Mouse (Mus musculus): ENCODE measurements around the gene G6pc3. TPM values are rescaled to one million over a fixed set of nuclear protein-coding genes. Genes with fewer than 3 reads are reported as not detected.

The G6pc3 gene
- polyA plus RNA-seq, 1 experiment, result 26.5 TPM

- TF ChIP-seq CTCF (IDR thresholded peaks at IDR 0.05; ENCODE audit: control insufficient read depth, insufficient read depth, low read length) (no peak), POLR2A (IDR thresholded peaks at IDR 0.05; ENCODE audit: borderline replicate concordance, control insufficient read depth, low read depth, low read length) (no peak)
- 73% methylated on average over 3 of the region's 3 CpGs for WGBS
- Histone ChIP-seq H3K27ac (ENCODE audit: control insufficient read depth, insufficient read depth, low read depth, low read length, poor library complexity) (no peak overlapping the region), H3K4me3 (replicated peaks; ENCODE audit: control insufficient read depth, low read depth, low read length) (no peak overlapping the region), H3K4me1 (ENCODE audit: control insufficient read depth, insufficient read depth, low read length) (peaks cover 14% of the 10 kb centered on the region)
Measured at GRCm38 (mm10) chr11:102210185-102210584, 20.8 kb downstream of the G6pc3 start.

- TF ChIP-seq POLR2A (IDR thresholded peaks at IDR 0.05; ENCODE audit: borderline replicate concordance, control insufficient read depth, low read depth, low read length), result no peak
- TF ChIP-seq CTCF (IDR thresholded peaks at IDR 0.05; ENCODE audit: control insufficient read depth, insufficient read depth, low read length), result no peak
- 75% methylated on average over 5 of the region's 5 CpGs for WGBS
- peaks cover 14% of the 10 kb centered on the region for H3K4me1 ChIP-seq (ENCODE audit: control insufficient read depth, insufficient read depth, low read length)
- H3K4me3 ChIP-seq (replicated peaks; ENCODE audit: control insufficient read depth, low read depth, low read length), result no peak overlapping the region
- no peak overlapping the region for H3K27ac ChIP-seq (ENCODE audit: control insufficient read depth, insufficient read depth, low read depth, low read length, poor library complexity)
Measured at GRCm38 (mm10) chr11:102211011-102211410, 21.6 kb downstream of the G6pc3 start.

- H3K4me3 ChIP-seq (replicated peaks; ENCODE audit: control insufficient read depth, low read depth, low read length), result no peak overlapping the region
- peaks cover 14% of the 10 kb centered on the region for H3K4me1 ChIP-seq (ENCODE audit: control insufficient read depth, insufficient read depth, low read length)
- WGBS, result 89% methylated on average over 18 of the region's 18 CpGs
- H3K27ac ChIP-seq (ENCODE audit: control insufficient read depth, insufficient read depth, low read depth, low read length, poor library complexity), result no peak overlapping the region
- TF ChIP-seq CTCF (IDR thresholded peaks at IDR 0.05; ENCODE audit: control insufficient read depth, insufficient read depth, low read length), result no peak
- no peak for TF ChIP-seq POLR2A (IDR thresholded peaks at IDR 0.05; ENCODE audit: borderline replicate concordance, control insufficient read depth, low read depth, low read length)
Measured at GRCm38 (mm10) chr11:102211936-102212341, 22.5 kb downstream of the G6pc3 start.

GRCm38 (mm10) chr11:102214430-102215156 is 25.2 kb downstream of the G6pc3 start:
- Histone ChIP-seq H3K27ac (ENCODE audit: control insufficient read depth, insufficient read depth, low read depth, low read length, poor library complexity) (no peak overlapping the region; the same call in 1 of the 2 replicates), H3K4me1 (ENCODE audit: control insufficient read depth, insufficient read depth, low read length) (peaks cover 15% of the 10 kb centered on the region), H3K4me3 (replicated peaks; ENCODE audit: control insufficient read depth, low read depth, low read length) (no peak overlapping the region)
- TF ChIP-seq CTCF (IDR thresholded peaks at IDR 0.05; ENCODE audit: control insufficient read depth, insufficient read depth, low read length) (no peak), POLR2A (IDR thresholded peaks at IDR 0.05; ENCODE audit: borderline replicate concordance, control insufficient read depth, low read depth, low read length) (no peak)
- 60% methylated on average over 10 of the region's 10 CpGs for WGBS

- TF ChIP-seq CTCF (IDR thresholded peaks at IDR 0.05; ENCODE audit: control insufficient read depth, insufficient read depth, low read length) (no peak), POLR2A (IDR thresholded peaks at IDR 0.05; ENCODE audit: borderline replicate concordance, control insufficient read depth, low read depth, low read length) (no peak)
- peaks cover 10% of the 10 kb centered on the region for H3K4me1 ChIP-seq (ENCODE audit: control insufficient read depth, insufficient read depth, low read length)
- WGBS, result 84% methylated on average over 11 of the region's 11 CpGs
- no peak overlapping the region for H3K4me3 ChIP-seq (replicated peaks; ENCODE audit: control insufficient read depth, low read depth, low read length)
- peak overlapping the region; percentile 28 for H3K27ac ChIP-seq (ENCODE audit: control insufficient read depth, insufficient read depth, low read depth, low read length, poor library complexity)
Measured at GRCm38 (mm10) chr11:102215511-102215910, 26.1 kb downstream of the G6pc3 start.

- peak overlapping the region; percentile 28 for H3K27ac ChIP-seq (ENCODE audit: control insufficient read depth, insufficient read depth, low read depth, low read length, poor library complexity)
- WGBS, result 63% methylated on average over 12 of the region's 12 CpGs
- H3K4me3 ChIP-seq (replicated peaks; ENCODE audit: control insufficient read depth, low read depth, low read length), result no peak overlapping the region
- TF ChIP-seq POLR2A (IDR thresholded peaks at IDR 0.05; ENCODE audit: borderline replicate concordance, control insufficient read depth, low read depth, low read length) (no peak), CTCF (IDR thresholded peaks at IDR 0.05; ENCODE audit: control insufficient read depth, insufficient read depth, low read length) (no peak)
- H3K4me1 ChIP-seq (ENCODE audit: control insufficient read depth, insufficient read depth, low read length), result peaks cover 10% of the 10 kb centered on the region
Measured at GRCm38 (mm10) chr11:102216056-102216885, 26.9 kb downstream of the G6pc3 start.

GRCm38 (mm10) chr11:102216886-102217240 is 27.4 kb downstream of the G6pc3 start:
- Histone ChIP-seq H3K27ac (ENCODE audit: control insufficient read depth, insufficient read depth, low read depth, low read length, poor library complexity) (no peak overlapping the region), H3K4me1 (ENCODE audit: control insufficient read depth, insufficient read depth, low read length) (peaks cover 10% of the 10 kb centered on the region), H3K4me3 (replicated peaks; ENCODE audit: control insufficient read depth, low read depth, low read length) (no peak overlapping the region)
- WGBS, result 79% methylated on average over 5 of the region's 5 CpGs
- no peak for TF ChIP-seq CTCF (IDR thresholded peaks at IDR 0.05; ENCODE audit: control insufficient read depth, insufficient read depth, low read length)
- no peak for TF ChIP-seq POLR2A (IDR thresholded peaks at IDR 0.05; ENCODE audit: borderline replicate concordance, control insufficient read depth, low read depth, low read length)

- peak overlapping the region; percentile 18 for H3K4me3 ChIP-seq (replicated peaks; ENCODE audit: control insufficient read depth, low read depth, low read length)
- WGBS, result 67% methylated on average over 6 of the region's 6 CpGs
- H3K27ac ChIP-seq (ENCODE audit: control insufficient read depth, insufficient read depth, low read depth, low read length, poor library complexity), result no peak overlapping the region
- H3K4me1 ChIP-seq (ENCODE audit: control insufficient read depth, insufficient read depth, low read length), result peaks cover 10% of the 10 kb centered on the region
- TF ChIP-seq POLR2A (IDR thresholded peaks at IDR 0.05; ENCODE audit: borderline replicate concordance, control insufficient read depth, low read depth, low read length) (no peak), CTCF (IDR thresholded peaks at IDR 0.05; ENCODE audit: control insufficient read depth, insufficient read depth, low read length) (no peak)
Measured at GRCm38 (mm10) chr11:102217396-102217795, 28.0 kb downstream of the G6pc3 start.
